In the genomic region with DNA sequence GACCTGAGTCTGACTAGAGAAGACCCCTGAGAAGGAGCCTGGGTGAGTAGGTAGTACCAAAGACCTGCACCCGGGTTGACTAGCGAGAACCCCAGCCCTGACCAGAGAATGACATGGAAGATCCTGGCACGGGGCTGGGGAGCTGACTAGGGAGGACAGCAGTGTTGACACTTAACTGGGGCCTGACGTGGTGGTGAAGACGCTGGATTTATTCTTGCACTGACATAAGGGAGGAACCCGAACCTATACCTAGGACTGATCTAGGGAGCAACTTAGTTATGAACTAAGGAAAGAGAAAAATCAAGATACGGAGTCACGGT, we compare ENCODE assay signal across 8 mouse cellular contexts. TPM values are rescaled to one million over a fixed set of nuclear protein-coding genes. Genes with fewer than 3 reads are reported as not detected.
DNase-seq lines count a peak whose midpoint lies in the region; ATAC-seq and TF ChIP-seq lines count a peak whose summit lies in the region.

No protein-coding gene starts in this region.

- H3K4me3 ChIP-seq in testis, adult 2 months (ENCODE audit: control insufficient read depth, low read depth, low read length) = peak overlapping the region; percentile 94
- peak overlapping the region; percentile 74 for H3K4me3 ChIP-seq in hindbrain, embryonic 12.5 days

- peak overlapping the region; percentile 77 for H3K27ac ChIP-seq in testis, adult 2 months (ENCODE audit: control insufficient read depth, insufficient read depth, low read depth, low read length)
- no peak overlapping the region for H3K27ac ChIP-seq in hindbrain, embryonic 12.5 days

- 13% methylated on average over 8 of the region's 8 CpGs for WGBS in hindbrain, embryonic 12.5 days

- no peak for ATAC-seq in hindbrain, embryonic 12.5 days (ENCODE audit: low FRiP score)

- H3K27me3 ChIP-seq in testis, adult 2 months (ENCODE audit: control insufficient read depth, insufficient read depth, low read length) = no peaks in the 10 kb centered on the region
- H3K27me3 ChIP-seq in hindbrain, embryonic 12.5 days = no peaks in the 10 kb centered on the region

- H3K4me1 ChIP-seq in testis, adult 2 months (ENCODE audit: control insufficient read depth, insufficient read depth, low read length) = peaks cover 2% of the 10 kb centered on the region; the same call in 1 of the 2 replicates
- H3K4me1 ChIP-seq in hindbrain, embryonic 12.5 days = peaks cover 10% of the 10 kb centered on the region

- no peaks in the 10 kb centered on the region for H3K36me3 ChIP-seq in testis, adult 2 months (ENCODE audit: control insufficient read depth, insufficient read depth, low read length)
- H3K36me3 ChIP-seq in hindbrain, embryonic 12.5 days = peaks cover 23% of the 10 kb centered on the region

- peak overlapping the region; percentile 79 for H3K9ac ChIP-seq in hindbrain, embryonic 12.5 days

- no peak for TF ChIP-seq POLR2A in testis, adult 2 months (IDR thresholded peaks at IDR 0.05; ENCODE audit: control insufficient read depth, low read depth, low read length)

- H3K9me3 ChIP-seq in hindbrain, embryonic 12.5 days (replicated peaks) = peaks cover 30% of the 10 kb centered on the region

- peak; percentile 24 for DNase-seq in adrenal gland, postnatal 14 days
- DNase-seq in adrenal gland, postnatal 25 days = no peak
- no peak for DNase-seq in testis, postnatal 14 days (ENCODE audit: low spot score)
- DNase-seq in mesoderm, embryonic 11.5 days (ENCODE audit: low read depth, low spot score) = peak; percentile 16
- no peak for DNase-seq in thymus, postnatal 14 days
- DNase-seq in layer of hippocampus, adult 18-20 months (ENCODE audit: low spot score in 2 of 2) = no peak

- H3K4me2 ChIP-seq in hindbrain, embryonic 12.5 days (replicated peaks) = peak overlapping the region; percentile 91

- TF ChIP-seq CTCF in testis, adult 2 months (IDR thresholded peaks at IDR 0.05; ENCODE audit: control insufficient read depth, insufficient read depth, insufficient replicate concordance, low read depth, low read length) = no peak

RNA-seq across cellular contexts. Expression of a gene that starts 0.6 kb away (rescaled TPM):
- 21.8 and 23.8 TPM in 2 replicates for total RNA-seq in adrenal gland, postnatal 14 days (2021)
- 10.8 and 14.1 TPM in 2 replicates for total RNA-seq in adrenal gland, postnatal 25 days (2021)
- 7.6 and 9.0 TPM in 2 replicates for polyA plus RNA-seq in testis, adult 2 months (2012; rRNA removed)
- 28.1 and 30.3 TPM in 2 replicates for polyA plus RNA-seq in hindbrain, embryonic 12.5 days (2016; fragmentation: Nextera tagmentation; extraction: Ambion mirVana)
- total RNA-seq in layer of hippocampus, adult 18-20 months (2021) = 1 to 10 TPM; 4.0 to 5.8 TPM

Comparison
In these comparisons a context has a peak if more than half of its experiments do, and no peak if none do; other contexts are left out.
1. DNase-seq: peak in adrenal gland, postnatal 14 days (single experiment) and mesoderm, embryonic 11.5 days (single experiment); none in adrenal gland, postnatal 25 days (single experiment), testis, postnatal 14 days (single experiment), thymus, postnatal 14 days (single experiment) and layer of hippocampus, adult 18-20 months (0 of 2).